Mouse (Mus musculus): ENCODE measurements around the gene Prss37. TPM values are rescaled to one million over a fixed set of nuclear protein-coding genes. Genes with fewer than 3 reads are reported as not detected.

Prss37 gene
- total RNA-seq (2018; cell fraction: chromatin; rRNA removed): not detected
- not detected for total RNA-seq (2018; cell fraction: cytosol; rRNA removed)
- not detected for total RNA-seq (2018; cell fraction: nucleus; rRNA removed)
- not detected in 3 replicates for polyA plus RNA-seq (2018)

DNA sequence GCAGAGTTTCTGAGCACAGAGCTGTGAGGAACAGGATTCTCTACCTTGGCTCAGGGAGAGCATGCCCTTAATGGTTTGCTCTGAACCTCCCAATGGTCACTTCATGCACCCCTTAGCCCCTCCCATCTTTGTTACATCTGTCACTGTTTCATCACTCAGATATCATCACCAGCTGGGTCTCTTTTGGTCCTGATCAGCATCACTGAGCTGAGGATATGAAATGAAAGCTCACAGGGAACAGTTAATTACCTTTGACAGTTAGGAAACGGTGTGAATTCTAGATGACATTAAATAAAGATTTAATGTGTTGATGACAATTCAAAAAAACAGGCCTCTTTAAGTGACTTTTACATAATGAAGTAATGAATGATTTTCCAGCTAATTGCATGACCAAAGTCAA, at the start of gene Prss37:
Gene Prss37, minus strand, starts transcription at position 101 of the 400 bp plus-strand sequence.
- no peaks in the 10 kb centered on the region for H3K79me2 ChIP-seq (ENCODE audit: inconsistent target)
- WGBS (ENCODE audit: missing documents): 100% methylated on average over 1 of the region's 1 CpGs
- H3K4me3 ChIP-seq (ENCODE audit: inconsistent target): no peak within 1 kb of the TSS
- no peaks in the 10 kb centered on the region for H3K36me3 ChIP-seq (ENCODE audit: inconsistent target)
- H3K27ac ChIP-seq: no peak within 1 kb of the TSS

DNA sequence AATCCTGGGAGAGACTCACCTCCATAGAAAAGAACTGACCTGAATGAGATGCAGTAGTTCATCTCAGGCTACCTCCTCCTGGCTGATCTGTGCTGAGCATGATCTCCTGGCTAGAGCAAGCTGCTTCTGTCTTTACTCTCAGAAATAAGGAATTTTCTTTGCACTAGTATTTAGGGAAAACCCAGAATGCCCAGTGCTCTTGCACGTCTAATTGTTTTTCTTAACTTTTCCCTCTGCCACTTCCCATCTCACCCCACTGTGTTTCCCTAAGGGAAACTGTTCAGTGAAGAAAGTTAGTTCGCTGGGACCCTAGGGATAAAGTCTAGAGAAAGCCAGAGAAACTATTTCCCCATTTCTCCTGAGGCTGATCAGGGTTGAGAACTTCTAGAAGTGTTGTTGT, 35.6 kb upstream of the Prss37 start, which contains the start of gene Olfr461:
Gene Olfr461, minus strand, starts transcription at position 101 of the 400 bp plus-strand sequence.
- no peak within 1 kb of the TSS for H3K4me3 ChIP-seq (ENCODE audit: inconsistent target)
- no peak within 1 kb of the TSS for H3K27ac ChIP-seq
- H3K79me2 ChIP-seq (ENCODE audit: inconsistent target): no peaks in the 10 kb centered on the region
- no peaks in the 10 kb centered on the region for H3K36me3 ChIP-seq (ENCODE audit: inconsistent target)
- 79% methylated on average over 2 of the region's 2 CpGs for WGBS (ENCODE audit: missing documents)

DNA sequence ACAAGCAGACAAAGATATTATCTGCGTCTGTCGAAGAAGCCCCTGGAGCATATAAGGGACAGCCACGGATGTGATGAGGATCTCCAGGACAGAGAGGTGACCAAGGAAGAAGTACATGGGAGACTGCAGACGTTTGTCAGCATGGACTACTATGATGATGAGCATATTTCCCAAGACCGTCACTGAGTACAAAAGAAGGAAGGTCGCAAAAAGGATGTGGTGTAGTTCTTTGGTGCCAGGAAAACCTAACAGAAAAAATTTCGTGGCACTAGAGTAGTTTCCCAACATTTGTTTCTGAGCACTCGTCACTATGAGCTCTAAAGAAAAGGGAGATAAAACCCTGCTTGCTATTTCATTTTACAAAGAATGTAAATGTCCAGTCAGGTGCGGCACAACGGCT, 25.4 kb upstream of the Prss37 start:
- Histone ChIP-seq H3K4me3 (ENCODE audit: inconsistent target) (no peak overlapping the region), H3K79me2 (ENCODE audit: inconsistent target) (no peaks in the 10 kb centered on the region), H3K27ac (no peak overlapping the region), H3K36me3 (ENCODE audit: inconsistent target) (no peaks in the 10 kb centered on the region)
- 56% methylated on average over 10 of the region's 10 CpGs for WGBS (ENCODE audit: missing documents)

DNA sequence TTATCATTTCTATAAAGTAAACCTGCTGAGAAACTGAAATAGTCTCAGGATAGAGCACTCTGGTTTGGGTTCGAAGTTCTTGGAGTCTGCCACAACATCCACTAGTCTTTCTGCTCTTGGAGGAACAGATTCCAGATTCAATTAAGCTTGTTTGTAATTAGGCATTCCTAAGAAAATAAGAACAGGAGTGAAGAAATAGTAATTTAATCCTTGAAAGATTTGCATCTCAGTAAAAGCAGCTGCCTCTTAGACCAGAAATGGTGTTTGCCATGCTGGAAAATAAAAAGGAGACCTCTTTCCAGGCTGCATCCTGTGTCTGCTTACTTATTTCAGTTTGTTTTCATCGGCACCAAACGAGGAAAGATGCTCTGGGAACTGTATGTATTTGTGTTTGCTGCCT, 26.1 kb downstream of the Prss37 start, which contains the start of gene Tas2r108:
Gene Tas2r108, plus strand, starts transcription at position 301 of the 400 bp plus-strand sequence.
- Histone ChIP-seq H3K79me2 (ENCODE audit: inconsistent target) (no peaks in the 10 kb centered on the region), H3K27ac (no peak within 1 kb of the TSS), H3K4me3 (ENCODE audit: inconsistent target) (no peak within 1 kb of the TSS), H3K36me3 (ENCODE audit: inconsistent target) (no peaks in the 10 kb centered on the region)
- 96% methylated on average over 3 of the region's 3 CpGs for WGBS (ENCODE audit: missing documents)

DNA sequence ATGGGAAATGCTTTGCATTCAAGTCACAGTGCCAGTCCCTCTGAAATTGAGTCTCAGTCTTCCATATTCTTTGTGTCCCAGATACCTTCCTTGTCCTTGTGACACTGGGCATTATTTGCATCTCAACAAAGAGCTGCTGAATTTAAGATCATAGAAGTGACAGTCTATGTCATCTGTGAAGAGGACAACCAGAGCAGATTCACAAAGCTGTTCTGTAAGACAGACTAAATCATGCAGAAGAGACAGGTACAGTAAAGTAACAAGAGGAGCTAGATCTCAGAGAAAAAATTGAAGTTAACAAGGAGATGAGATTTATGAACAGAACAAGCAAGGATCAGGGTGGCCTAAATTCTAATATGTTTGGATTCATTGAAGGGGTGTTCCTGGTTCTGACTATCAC, 28.4 kb downstream of the Prss37 start, which contains the start of gene Tas2r137:
Gene Tas2r137, plus strand, starts transcription at position 301 of the 400 bp plus-strand sequence.
- no peaks in the 10 kb centered on the region for H3K36me3 ChIP-seq (ENCODE audit: inconsistent target)
- H3K27ac ChIP-seq: no peak within 1 kb of the TSS
- no peaks in the 10 kb centered on the region for H3K79me2 ChIP-seq (ENCODE audit: inconsistent target)
- no peak within 1 kb of the TSS for H3K4me3 ChIP-seq (ENCODE audit: inconsistent target)

DNA sequence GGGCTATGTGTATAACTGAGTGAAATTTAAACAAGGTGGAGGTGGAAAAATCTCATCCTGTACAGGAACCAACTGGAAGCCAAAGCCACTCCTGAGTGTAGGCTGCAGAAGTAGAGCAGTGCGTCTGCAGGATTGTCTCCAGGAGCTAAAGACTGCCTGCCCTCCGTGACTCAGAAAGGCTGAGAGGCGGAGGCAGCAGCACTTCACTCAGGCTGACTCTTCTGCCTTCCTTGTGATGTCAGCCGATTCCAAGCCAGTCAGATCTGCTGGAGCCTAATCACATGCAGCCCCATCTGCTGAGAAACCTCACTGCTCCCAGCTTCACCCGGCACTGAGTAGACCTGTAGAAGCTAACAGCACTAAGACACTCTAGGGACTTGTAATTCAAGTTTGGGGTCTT, 37.0 kb downstream of the Prss37 start:
- Histone ChIP-seq H3K79me2 (ENCODE audit: inconsistent target) (no peaks in the 10 kb centered on the region; the same call in 1 of the 2 replicates), H3K27ac (no peak overlapping the region), H3K36me3 (ENCODE audit: inconsistent target) (peaks cover 50% of the 10 kb centered on the region), H3K4me3 (ENCODE audit: inconsistent target) (no peak overlapping the region)
- 91% methylated on average over 5 of the region's 5 CpGs for WGBS (ENCODE audit: missing documents)

DNA sequence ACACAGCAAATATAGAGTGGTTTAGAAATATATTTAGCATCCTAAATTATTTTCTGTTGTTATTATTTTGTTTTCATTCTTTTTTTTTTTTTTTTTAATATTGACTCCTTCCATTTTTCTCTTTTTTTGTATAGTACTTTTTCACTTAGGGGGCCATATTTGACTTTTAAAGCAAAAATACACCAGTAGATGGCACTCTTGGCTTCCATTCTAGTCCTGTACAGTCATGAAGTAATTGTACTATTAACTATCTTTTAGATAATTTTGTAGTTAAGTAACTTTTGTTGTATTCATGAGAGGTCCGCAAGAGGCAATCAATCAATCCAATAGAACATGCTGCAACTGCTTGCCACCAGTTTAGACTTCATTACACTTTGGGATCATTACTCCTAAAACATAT, 39.6 kb downstream of the Prss37 start:
- 80% methylated on average over 1 of the region's 1 CpGs for WGBS (ENCODE audit: missing documents)
- Histone ChIP-seq H3K36me3 (ENCODE audit: inconsistent target) (peaks cover 66% of the 10 kb centered on the region), H3K27ac (no peak overlapping the region), H3K4me3 (ENCODE audit: inconsistent target) (no peak overlapping the region), H3K79me2 (ENCODE audit: inconsistent target) (no peaks in the 10 kb centered on the region; the same call in 1 of the 2 replicates)

DNA sequence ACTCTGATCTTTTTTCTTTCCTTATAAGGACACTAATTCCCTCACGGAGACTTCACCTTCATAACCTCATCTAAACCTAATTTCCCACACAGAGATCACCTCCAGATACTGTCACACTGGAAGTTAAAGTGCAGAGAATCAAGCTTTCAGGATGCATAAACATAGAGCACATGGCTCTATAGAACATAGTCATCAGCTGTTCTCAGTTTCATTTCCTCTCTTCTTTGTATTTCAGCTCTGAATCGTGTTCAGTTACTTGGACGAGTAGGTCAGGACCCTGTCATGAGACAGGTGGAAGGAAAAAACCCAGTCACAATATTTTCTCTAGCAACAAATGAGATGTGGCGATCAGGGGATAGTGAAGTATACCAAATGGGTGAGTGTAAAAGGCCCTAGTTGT, 43.2 kb downstream of the Prss37 start:
- WGBS (ENCODE audit: missing documents): 42% methylated on average over 4 of the region's 4 CpGs
- Histone ChIP-seq H3K27ac (peak overlapping the region; percentile 7; the same call in 1 of the 2 replicates), H3K79me2 (ENCODE audit: inconsistent target) (peaks cover 20% of the 10 kb centered on the region), H3K36me3 (ENCODE audit: inconsistent target) (peaks cover 47% of the 10 kb centered on the region), H3K4me3 (ENCODE audit: inconsistent target) (no peak overlapping the region)

DNA sequence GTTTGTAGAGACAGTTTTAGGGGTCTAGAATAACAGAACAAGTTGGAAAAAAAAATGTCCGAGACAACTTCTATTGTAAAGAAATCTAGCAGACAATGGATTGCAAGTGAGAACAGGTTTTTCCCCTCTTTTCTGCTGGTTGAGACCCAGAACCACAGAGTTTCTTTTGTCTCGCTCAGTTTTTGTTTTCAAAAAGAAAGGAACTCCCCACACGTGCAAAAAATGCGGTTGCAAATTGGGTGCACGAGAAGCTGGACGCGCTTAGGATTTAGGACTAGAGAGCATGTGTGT, 47.6 kb downstream of the Prss37 start:
- H3K27ac ChIP-seq: peak overlapping the region; percentile 74
- H3K4me3 ChIP-seq (ENCODE audit: inconsistent target): peak overlapping the region; percentile 74
- WGBS (ENCODE audit: missing documents): 1% methylated on average over 7 of the region's 7 CpGs
- H3K36me3 ChIP-seq (ENCODE audit: inconsistent target): peaks cover 20% of the 10 kb centered on the region
- peaks cover 20% of the 10 kb centered on the region for H3K79me2 ChIP-seq (ENCODE audit: inconsistent target)

DNA sequence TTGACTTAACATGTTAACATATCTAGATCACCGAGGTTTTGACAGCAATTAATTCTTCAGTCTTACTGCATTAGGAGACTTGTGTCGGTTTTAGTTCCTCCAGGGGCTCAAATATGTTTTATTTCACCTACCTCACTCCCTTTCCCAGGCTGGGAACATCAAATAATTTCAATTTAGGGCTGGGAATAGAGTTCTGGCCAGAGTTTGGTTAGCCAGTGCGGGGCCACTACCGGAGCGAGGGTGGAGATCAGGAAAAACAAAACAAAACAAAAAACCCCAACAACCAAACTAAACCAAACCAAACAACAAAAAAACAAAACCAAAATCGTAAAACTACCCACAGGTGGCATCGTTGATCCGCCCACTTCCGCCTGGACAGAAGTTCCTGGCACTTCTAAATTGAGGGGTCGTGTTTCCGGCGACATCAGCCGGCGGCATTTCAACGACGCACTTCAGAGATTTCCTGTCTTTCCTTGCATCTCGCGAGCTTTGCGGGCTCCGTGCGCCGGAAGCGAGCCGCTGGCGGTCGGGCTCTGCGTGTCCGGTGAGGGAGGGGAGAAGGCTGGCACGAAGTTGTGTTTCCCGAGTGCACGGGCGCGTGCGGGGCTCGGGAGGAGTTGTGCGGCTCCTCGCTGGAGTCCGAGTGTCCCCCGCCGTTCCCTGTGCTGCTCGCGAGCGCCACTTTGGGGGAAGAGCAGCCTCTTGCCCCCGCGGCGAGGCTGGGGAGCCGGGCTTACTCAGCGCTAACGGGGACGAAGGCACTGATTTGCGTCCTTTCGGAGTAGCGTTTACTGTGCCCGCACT, 48.2 kb downstream of the Prss37 start, which contains the start of gene Ssbp1:
Gene Ssbp1, plus strand, starts transcription at position 437 of the 804 bp plus-strand sequence.
- Histone ChIP-seq H3K79me2 (ENCODE audit: inconsistent target) (peaks cover 20% of the 10 kb centered on the region), H3K4me3 (ENCODE audit: inconsistent target) (peak within 1 kb of the TSS; percentile 74), H3K27ac (peak within 1 kb of the TSS; percentile 74), H3K36me3 (ENCODE audit: inconsistent target) (peaks cover 17% of the 10 kb centered on the region)
- WGBS (ENCODE audit: missing documents): 1% methylated on average over 53 of the region's 54 CpGs

DNA sequence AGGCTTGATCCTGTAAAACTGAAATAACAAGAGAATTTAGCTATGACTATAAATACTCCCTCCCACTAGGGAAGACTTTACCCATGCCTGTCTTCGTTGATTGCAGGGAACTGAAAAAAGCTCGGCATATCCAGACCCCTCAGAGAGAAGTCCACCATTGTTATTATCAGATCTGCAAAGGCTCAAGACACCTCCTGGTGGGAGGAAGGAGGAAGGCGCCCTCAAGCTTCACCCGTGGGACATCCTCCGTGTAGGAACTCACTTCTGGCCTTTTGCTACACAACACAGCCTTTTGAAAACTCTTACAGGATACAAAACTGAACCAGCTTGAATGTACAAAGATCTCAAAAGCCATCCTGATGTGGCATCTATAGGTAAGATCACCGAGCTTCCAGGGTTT, 53.6 kb downstream of the Prss37 start:
- no peaks in the 10 kb centered on the region for H3K79me2 ChIP-seq (ENCODE audit: inconsistent target)
- no peak overlapping the region for H3K27ac ChIP-seq
- H3K36me3 ChIP-seq (ENCODE audit: inconsistent target): no peaks in the 10 kb centered on the region
- H3K4me3 ChIP-seq (ENCODE audit: inconsistent target): no peak overlapping the region
- WGBS (ENCODE audit: missing documents): 49% methylated on average over 6 of the region's 6 CpGs

Other genes with a start within 250 kb of the Prss37 start
- 7.7 to 13.1 TPM (median 12.4 TPM) in 3 replicates for gene Agk, start 194.3 kb downstream of the Prss37 start, polyA plus RNA-seq (2018)
- 0.63 to 1.2 TPM (median 1.1 TPM) in 3 replicates for gene E330009J07Rik, start 83.4 kb downstream of the Prss37 start, polyA plus RNA-seq (2018)
- not detected in 3 replicates for gene Wee2, start 80.4 kb downstream of the Prss37 start, polyA plus RNA-seq (2018)
- gene Ssbp1, start 48.2 kb downstream of the Prss37 start, polyA plus RNA-seq (2018): 40.4 to 71.1 TPM (median 43.2 TPM) in 3 replicates
- not detected in 3 replicates for gene Tas2r137, start 28.3 kb downstream of the Prss37 start, polyA plus RNA-seq (2018)
- not detected in 3 replicates for gene Tas2r108, start 26.0 kb downstream of the Prss37 start, polyA plus RNA-seq (2018)
- not detected in 3 replicates for gene Olfr461, start 35.5 kb upstream of the Prss37 start, polyA plus RNA-seq (2018)
- gene Olfr460, start 50.0 kb upstream of the Prss37 start, polyA plus RNA-seq (2018): not detected in 3 replicates
- 34.8 to 46.5 TPM (median 43.4 TPM) in 3 replicates for gene Clec5a, start 66.3 kb upstream of the Prss37 start, polyA plus RNA-seq (2018)
- not detected in 3 replicates for gene Tas2r138, start 93.8 kb upstream of the Prss37 start, polyA plus RNA-seq (2018)
- gene Mgam, start 109.3 kb upstream of the Prss37 start, polyA plus RNA-seq (2018): 0.11 TPM in 1 of 3 replicates, not detected in the others

Data from macrophage (primary cell).